9 mouse cellular contexts compared by ENCODE assay signal in the genomic region with DNA sequence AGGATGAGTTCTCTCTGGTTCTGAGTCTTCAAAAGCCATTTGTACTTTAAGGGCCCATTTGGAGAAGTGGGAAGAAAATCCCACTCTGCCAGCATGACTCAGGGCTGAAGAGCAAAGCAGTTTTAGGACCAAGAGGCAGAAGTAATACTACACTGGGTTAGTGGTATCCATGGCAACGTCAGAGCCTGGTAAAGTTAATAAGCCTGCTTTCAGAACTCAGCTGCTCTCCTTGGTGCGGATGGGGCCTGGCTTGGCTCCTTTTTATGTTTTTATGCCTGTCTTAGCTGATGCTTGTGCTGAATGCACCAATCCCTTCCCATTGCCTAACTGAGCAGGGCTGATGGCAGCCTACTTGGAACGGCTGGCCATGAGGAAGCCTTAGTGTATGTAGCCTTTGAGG.
A peak's percentile ranks its signal among the peaks of the same experiment; 100 is the strongest.
DNase-seq lines count a peak whose midpoint lies in the region; ATAC-seq and TF ChIP-seq lines count a peak whose summit lies in the region.
"Had no signal": no experiment of that assay in that cellular context is flagged by ENCODE, and none has a peak within 500 bp of the region (broad histone marks: within the 10 kb centered on the region; RNA-seq: fewer than 3 reads in every experiment).

No protein-coding gene starts in this region.

- no peak overlapping the region for H3K9ac ChIP-seq in embryonic facial prominence, embryonic 11.5 days (replicated peaks; ENCODE audit: low read length)
- H3K9ac ChIP-seq in hindbrain, postnatal 0 days (replicated peaks; ENCODE audit: low read length) = no peak overlapping the region
- no peak overlapping the region for H3K9ac ChIP-seq in heart, embryonic 11.5 days (ENCODE audit: low read depth, low read length)
- H3K9ac ChIP-seq: liver, embryonic 13.5 days had no signal

- peak; percentile 75 for ATAC-seq in embryonic facial prominence, embryonic 11.5 days (replicated peaks; ENCODE audit: insufficient number of reproducible peaks, low FRiP score, low TSS enrichment, low read depth)
- ATAC-seq in hindbrain, postnatal 0 days = peak; percentile 77
- ATAC-seq in heart, embryonic 11.5 days (replicated peaks; ENCODE audit: insufficient number of reproducible peaks, low FRiP score, low TSS enrichment) = no peak

- H3K4me3 ChIP-seq in embryonic facial prominence, embryonic 11.5 days (ENCODE audit: low read depth, low read length) = no peak overlapping the region
- no peak overlapping the region for H3K4me3 ChIP-seq in hindbrain, postnatal 0 days (ENCODE audit: low read length)
- H3K4me3 ChIP-seq in heart, embryonic 11.5 days (ENCODE audit: low read depth, low read length) = no peak overlapping the region
- H3K4me3 ChIP-seq: liver, embryonic 13.5 days had no signal

- no peaks in the 10 kb centered on the region for H3K27me3 ChIP-seq in embryonic facial prominence, embryonic 11.5 days (ENCODE audit: control insufficient read depth, insufficient read depth, low read length)
- no peaks in the 10 kb centered on the region for H3K27me3 ChIP-seq in hindbrain, postnatal 0 days (ENCODE audit: insufficient read depth, low read length)
- no peaks in the 10 kb centered on the region for H3K27me3 ChIP-seq in heart, embryonic 11.5 days (ENCODE audit: control insufficient read depth, insufficient read depth, low read length)
- H3K27me3 ChIP-seq: liver, embryonic 13.5 days had no signal

- no peaks in the 10 kb centered on the region for H3K36me3 ChIP-seq in embryonic facial prominence, embryonic 11.5 days (replicated peaks; ENCODE audit: control insufficient read depth, insufficient read depth, low read depth, low read length)
- H3K36me3 ChIP-seq in hindbrain, postnatal 0 days (ENCODE audit: insufficient read depth, low read length) = no peaks in the 10 kb centered on the region
- no peaks in the 10 kb centered on the region for H3K36me3 ChIP-seq in heart, embryonic 11.5 days (ENCODE audit: control insufficient read depth, insufficient read depth, low read length)
- H3K36me3 ChIP-seq: liver, embryonic 13.5 days had no signal

- H3K27ac ChIP-seq in embryonic facial prominence, embryonic 11.5 days (replicated peaks; ENCODE audit: low read depth, low read length) = no peak overlapping the region
- no peak overlapping the region for H3K27ac ChIP-seq in hindbrain, postnatal 0 days
- no peak overlapping the region for H3K27ac ChIP-seq in heart, embryonic 11.5 days (ENCODE audit: low read depth, low read length)
- H3K27ac ChIP-seq: liver, embryonic 13.5 days had no signal

- H3K4me2 ChIP-seq in embryonic facial prominence, embryonic 11.5 days (ENCODE audit: low read depth, low read length) = no peak overlapping the region
- no peak overlapping the region for H3K4me2 ChIP-seq in hindbrain, postnatal 0 days (ENCODE audit: low read depth, low read length)
- H3K4me2 ChIP-seq in heart, embryonic 11.5 days = no peak overlapping the region
- H3K4me2 ChIP-seq: liver, embryonic 13.5 days had no signal

- WGBS in embryonic facial prominence, embryonic 11.5 days = 57% methylated on average over 3 of the region's 3 CpGs
- WGBS in hindbrain, postnatal 0 days = 28% methylated on average over 3 of the region's 3 CpGs
- WGBS in heart, embryonic 11.5 days (ENCODE audit: insufficient replicate concordance) = 76% methylated on average over 3 of the region's 3 CpGs

- H3K9me3 ChIP-seq in embryonic facial prominence, embryonic 11.5 days (replicated peaks; ENCODE audit: control insufficient read depth, low read length) = no peaks in the 10 kb centered on the region
- no peaks in the 10 kb centered on the region for H3K9me3 ChIP-seq in hindbrain, postnatal 0 days (ENCODE audit: low read length)
- no peaks in the 10 kb centered on the region for H3K9me3 ChIP-seq in heart, embryonic 11.5 days (replicated peaks; ENCODE audit: control insufficient read depth, low read length)
- H3K9me3 ChIP-seq: liver, embryonic 13.5 days had no signal

- DNase-seq in R1 (ENCODE audit: low read depth, low spot score) = peak; percentile 47
- peak; percentile 68 for DNase-seq in embryonic facial prominence, embryonic 11.5 days (ENCODE audit: low spot score)
- DNase-seq in hindbrain, postnatal 0 days (ENCODE audit: low spot score) = peak; percentile 70
- peak; percentile 59 for DNase-seq in mesoderm, embryonic 11.5 days (ENCODE audit: low read depth, low spot score)
- no peak for DNase-seq in spleen, adult 18-20 months
- DNase-seq in thymus, postnatal 0 days (ENCODE audit: low spot score) = no peak
- DNase-seq in heart, adult 18-20 months = no peak
- DNase-seq: liver, embryonic 13.5 days had no signal

- no peaks in the 10 kb centered on the region; the same call in 1 of the 2 replicates for H3K4me1 ChIP-seq in embryonic facial prominence, embryonic 11.5 days (ENCODE audit: control insufficient read depth, insufficient read depth, low read length)
- 0 out of 2 replicates have a peak, but pooled peaks cover 2% of the 10 kb centered on the region for H3K4me1 ChIP-seq in hindbrain, postnatal 0 days (ENCODE audit: insufficient read depth, low read length)
- no peaks in the 10 kb centered on the region for H3K4me1 ChIP-seq in heart, embryonic 11.5 days (ENCODE audit: control insufficient read depth, insufficient read depth, low read length)
- H3K4me1 ChIP-seq: liver, embryonic 13.5 days had no signal

- TF ChIP-seq CTCF in hindbrain, postnatal 0 days (IDR thresholded peaks at IDR 0.05; ENCODE audit: low read depth) = no peak

Comparison
In these comparisons a context has a peak if more than half of its experiments do, and no peak if none do; other contexts are left out.
1. DNase-seq: peak in R1 (single experiment), embryonic facial prominence, embryonic 11.5 days (single experiment), hindbrain, postnatal 0 days (single experiment) and mesoderm, embryonic 11.5 days (single experiment); none in spleen, adult 18-20 months (0 of 2), thymus, postnatal 0 days (single experiment) and heart, adult 18-20 months (0 of 2).